Mouse (Mus musculus): Measurements from ENCODE around the gene Gng4. TPM values are rescaled to one million over a fixed set of nuclear protein-coding genes. Genes with fewer than 3 reads are reported as not detected.

Gene Gng4
- total RNA-seq, 2 experiments from 2014 or later: not detected

GRCm38 (mm10) chr13:13810885-13811284 lies 27.0 kb downstream of the Gng4 start:
- no peak for ATAC-seq (replicated peaks; ENCODE audit: poor library complexity)

GRCm38 (mm10) chr13:13818696-13819095 lies 34.8 kb downstream of the Gng4 start:
- ATAC-seq (replicated peaks; ENCODE audit: poor library complexity): no peak

- ATAC-seq (replicated peaks; ENCODE audit: poor library complexity): no peak
These were observed 36.6 kb downstream of the Gng4 start for GRCm38 (mm10) chr13:13820234-13821123.

GRCm38 (mm10) chr13:13824946-13825345 lies 41.1 kb downstream of the Gng4 start:
- ATAC-seq (replicated peaks; ENCODE audit: poor library complexity): no peak

GRCm38 (mm10) chr13:13826533-13826932 lies 42.7 kb downstream of the Gng4 start:
- ATAC-seq (replicated peaks; ENCODE audit: poor library complexity): no peak

GRCm38 (mm10) chr13:13828125-13828524 lies 44.3 kb downstream of the Gng4 start:
- ATAC-seq (replicated peaks; ENCODE audit: poor library complexity): no peak

- no peak for ATAC-seq (replicated peaks; ENCODE audit: poor library complexity)
These were observed 46.7 kb downstream of the Gng4 start for GRCm38 (mm10) chr13:13830469-13831074.

GRCm38 (mm10) chr13:13835180-13835579 lies 51.3 kb downstream of the Gng4 start:
- 0 out of 2 replicates have a peak, but pooled peaks have one; percentile 52 for ATAC-seq (replicated peaks; ENCODE audit: poor library complexity)

- ATAC-seq (replicated peaks; ENCODE audit: poor library complexity): no peak
These were observed 61.2 kb downstream of the Gng4 start for GRCm38 (mm10) chr13:13845021-13845420.

- ATAC-seq (replicated peaks; ENCODE audit: poor library complexity): no peak
These were observed 63.3 kb downstream of the Gng4 start for GRCm38 (mm10) chr13:13847075-13847599.

GRCm38 (mm10) chr13:13857190-13857589 lies 73.3 kb downstream of the Gng4 start:
- no peak for ATAC-seq (replicated peaks; ENCODE audit: poor library complexity)

- no peak for ATAC-seq (replicated peaks; ENCODE audit: poor library complexity)
These were observed 78.5 kb downstream of the Gng4 start for GRCm38 (mm10) chr13:13862346-13862745.

GRCm38 (mm10) chr13:13862941-13863340 lies 79.1 kb downstream of the Gng4 start:
- no peak for ATAC-seq (replicated peaks; ENCODE audit: poor library complexity)

- no peak for ATAC-seq (replicated peaks; ENCODE audit: poor library complexity)
These were observed 82.5 kb downstream of the Gng4 start for GRCm38 (mm10) chr13:13866339-13866738.

- ATAC-seq (replicated peaks; ENCODE audit: poor library complexity): peak; percentile 39; the same call in 1 of the 2 replicates
These were observed 83.4 kb downstream of the Gng4 start for GRCm38 (mm10) chr13:13867078-13867759.

- ATAC-seq (replicated peaks; ENCODE audit: poor library complexity): peak; percentile 87
These were observed 84.1 kb downstream of the Gng4 start for GRCm38 (mm10) chr13:13867922-13868321.

Other genes with a start within 250 kb of the Gng4 start
- gene Lyst, start 193.7 kb upstream of the Gng4 start, total RNA-seq (2015): 55.4 and 68.7 TPM in 2 replicates
- gene Lyst, start 193.7 kb upstream of the Gng4 start, total RNA-seq (2017): 48.7 and 55.6 TPM in 2 replicates
- gene B3galnt2, start 170.4 kb downstream of the Gng4 start, total RNA-seq (2015): 32.6 and 43.5 TPM in 2 replicates
- gene B3galnt2, start 170.4 kb downstream of the Gng4 start, total RNA-seq (2017): 36.7 and 37.0 TPM in 2 replicates

Measured in megakaryocyte progenitor cell, adult 5-6 weeks (primary cell).